Mouse (Mus musculus): Measurements from ENCODE around the gene Rhoc. TPM values are rescaled to one million over a fixed set of nuclear protein-coding genes. Genes with fewer than 3 reads are reported as not detected.
A peak's percentile ranks its signal among the peaks of the same experiment; 100 is the strongest.

Rhoc gene
- total and polyA plus RNA-seq, 3 experiments: 0.21 TPM; not detected in 2

- TF ChIP-seq CTCF (IDR thresholded peaks at IDR 0.05 in 2 of 3, conservative IDR thresholded peaks at IDR 0.05 in 1 of 3; ENCODE audit: control insufficient read depth in 1 of 3, insufficient read depth in 1 of 3, low read depth in 2 of 3, low read length in 3 of 3, poor library complexity in 1 of 3, severe bottlenecking in 1 of 3) (peak; percentile 73 to 80 (median 73)), RCOR1 (IDR thresholded peaks at IDR 0.05; ENCODE audit: low read depth, low read length) (0 out of 2 replicates have a peak, but pooled peaks have one; percentile 28), ZKSCAN1 (IDR thresholded peaks at IDR 0.05; ENCODE audit: low read depth, low read length) (no peak)
These were observed 18.1 kb upstream of the Rhoc start (continued) for GRCm38 (mm10) chr3:104770035-104770434.

GRCm38 (mm10) chr3:104770918-104771317, 17.3 kb upstream of the Rhoc start:
- Histone ChIP-seq H3K4me1 (ENCODE audit: control insufficient read depth in 1 of 2, insufficient read depth in 2 of 2, low read length in 2 of 2) (peaks cover 3% of the 10 kb centered on the region in 2 experiments; a peak in 3 of 4 replicates), H3K9me3 (replicated peaks; ENCODE audit: insufficient read depth, low read length) (no peaks in the 10 kb centered on the region), H3K27me3 (ENCODE audit: control insufficient read depth in 1 of 2, insufficient read depth in 2 of 2, low read length in 2 of 2) (no peaks in the 10 kb centered on the region; a peak in 1 of 4 replicates), H3K4me3 (ENCODE audit: control insufficient read depth in 1 of 2, insufficient read depth in 1 of 2, low read depth in 2 of 2, low read length in 2 of 2) (no peak overlapping the region), H3K79me2 (ENCODE audit: control insufficient read depth, insufficient read depth, low read length, poor library complexity) (no peaks in the 10 kb centered on the region), H3K27ac (ENCODE audit: control insufficient read depth, low read depth, low read length) (no peak overlapping the region), H3K9ac (ENCODE audit: control insufficient read depth, low read depth, low read length, poor library complexity, severe bottlenecking) (no peak overlapping the region), H3K36me3 (ENCODE audit: control insufficient read depth in 1 of 2, insufficient read depth in 2 of 2, low read length in 2 of 2) (no peaks in the 10 kb centered on the region)
- no peak for TF ChIP-seq MYC (IDR thresholded peaks at IDR 0.05; ENCODE audit: low read depth, low read length)
- no peak for TF ChIP-seq CHD1 (IDR thresholded peaks at IDR 0.05; ENCODE audit: low read depth, low read length)
- TF ChIP-seq SIN3A (IDR thresholded peaks at IDR 0.05; ENCODE audit: low read length): no peak
- TF ChIP-seq E2F4 (IDR thresholded peaks at IDR 0.05; ENCODE audit: borderline replicate concordance, low read depth, low read length): no peak
- TF ChIP-seq ZC3H11A (IDR thresholded peaks at IDR 0.05; ENCODE audit: low read depth, low read length): no peak
- no peak for TF ChIP-seq HCFC1 (IDR thresholded peaks at IDR 0.05; ENCODE audit: low read depth, low read length)
- no peak for TF ChIP-seq RAD21 (IDR thresholded peaks at IDR 0.05; ENCODE audit: low read depth, low read length)
- no peak for TF ChIP-seq UBTF (IDR thresholded peaks at IDR 0.05; ENCODE audit: borderline replicate concordance, insufficient read depth, low read depth, low read length)
- no peak for TF ChIP-seq GATA1 (IDR thresholded peaks at IDR 0.05; ENCODE audit: low read depth, low read length)
- no peak for TF ChIP-seq CHD2 (IDR thresholded peaks at IDR 0.05; ENCODE audit: low read length)
- no peak for TF ChIP-seq NRF1 (IDR thresholded peaks at IDR 0.05; ENCODE audit: insufficient read depth, low read depth, low read length, poor library complexity, severe bottlenecking)
- TF ChIP-seq POLR2A (IDR thresholded peaks at IDR 0.05; ENCODE audit: control insufficient read depth in 1 of 2, insufficient read depth in 1 of 2, low read depth in 1 of 2, low read length in 2 of 2, poor library complexity in 1 of 2): no peak
- no peak for TF ChIP-seq USF1 (IDR thresholded peaks at IDR 0.05; ENCODE audit: low read depth, low read length)
- no peak for TF ChIP-seq ZNF384 (IDR thresholded peaks at IDR 0.05; ENCODE audit: low read depth, low read length)
- no peak for TF ChIP-seq ZKSCAN1 (IDR thresholded peaks at IDR 0.05; ENCODE audit: low read depth, low read length)
- no peak for TF ChIP-seq ETS1 (IDR thresholded peaks at IDR 0.05; ENCODE audit: low read depth, low read length)
- no peak for TF ChIP-seq ELF1 (IDR thresholded peaks at IDR 0.05; ENCODE audit: low read depth, low read length)
- no peak for TF ChIP-seq KAT2A (conservative IDR thresholded peaks at IDR 0.05; ENCODE audit: low read depth, low read length)
- no peak for TF ChIP-seq EP300 (IDR thresholded peaks at IDR 0.05; ENCODE audit: low read depth in 1 of 2, low read length in 2 of 2)
- TF ChIP-seq SMC3 (IDR thresholded peaks at IDR 0.05; ENCODE audit: low read depth, low read length): no peak
- DNase-seq (ENCODE audit: low read depth, low spot score): no peak

Data from MEL (cell line).